Mouse (Mus musculus): ENCODE results near the gene Anxa3.

DNA sequence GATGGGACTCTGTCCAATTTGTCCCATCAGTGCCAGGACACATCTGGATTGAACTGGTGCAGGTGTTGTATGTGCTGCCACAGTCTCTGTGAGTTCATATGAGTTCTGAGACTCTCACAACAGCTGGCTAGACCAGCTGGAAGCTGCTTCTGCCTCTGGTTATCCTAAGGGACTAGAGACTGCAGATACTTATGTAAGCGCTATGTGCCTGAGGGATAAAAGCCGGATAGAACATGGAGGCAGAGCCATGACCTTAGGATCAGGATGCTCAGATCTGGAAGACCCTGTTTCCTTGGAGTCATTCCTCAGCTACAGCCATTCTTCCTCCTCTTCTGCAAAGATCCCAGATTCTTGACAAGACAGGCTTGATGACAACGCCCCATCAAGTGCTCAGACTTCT, 60.3 kb downstream of the Anxa3 start:
- TF ChIP-seq CTCF (IDR thresholded peaks at IDR 0.05; ENCODE audit: borderline replicate concordance, extremely low read depth, insufficient read depth, insufficient read length) = no peak
- no peak for TF ChIP-seq POLR2A (IDR thresholded peaks at IDR 0.05; ENCODE audit: borderline replicate concordance, extremely low read depth, insufficient read depth, insufficient read length, poor library complexity, severe bottlenecking)

Measured in brain, embryonic 14.5 days (tissue).